Mouse (Mus musculus): ENCODE measurements around the gene Xlr5b. TPM values are rescaled to one million over a fixed set of nuclear protein-coding genes. Genes with fewer than 3 reads are reported as not detected.
"Not testable (repeated sequence)": the region's sequence is repeated elsewhere in the genome, so short reads cannot be mapped to it uniquely, and the experiment has no call there.

Gene Xlr5b
- not detected for total RNA-seq (2021)
- long read RNA-seq = 0 reads

DNA sequence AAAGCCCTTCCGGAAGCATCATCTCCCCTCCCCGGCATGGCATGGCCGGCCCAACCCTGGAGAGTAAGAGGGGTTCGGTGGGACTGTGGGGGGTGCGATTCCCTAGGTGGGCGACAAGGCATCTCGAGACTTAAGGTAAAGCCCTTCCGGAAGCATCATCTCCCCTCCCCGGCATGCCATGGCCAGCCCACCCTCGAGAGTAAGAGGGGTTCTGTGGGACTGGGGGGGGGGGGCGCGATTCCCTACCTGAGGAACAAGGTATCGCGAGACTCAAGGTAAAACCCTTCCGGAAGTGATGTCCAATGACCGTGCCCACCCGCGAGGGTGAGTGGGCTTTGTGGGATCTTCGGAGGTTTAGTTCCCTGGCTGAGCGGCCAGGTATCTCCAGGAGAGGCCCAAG lies at the start of gene Xlr5b:
Gene Xlr5b (plus strand): TSS at position 301 of the 400 bp plus-strand sequence.
- not testable (repeated sequence) for DNase-seq (ENCODE audit: low spot score in 2 of 2)

DNA sequence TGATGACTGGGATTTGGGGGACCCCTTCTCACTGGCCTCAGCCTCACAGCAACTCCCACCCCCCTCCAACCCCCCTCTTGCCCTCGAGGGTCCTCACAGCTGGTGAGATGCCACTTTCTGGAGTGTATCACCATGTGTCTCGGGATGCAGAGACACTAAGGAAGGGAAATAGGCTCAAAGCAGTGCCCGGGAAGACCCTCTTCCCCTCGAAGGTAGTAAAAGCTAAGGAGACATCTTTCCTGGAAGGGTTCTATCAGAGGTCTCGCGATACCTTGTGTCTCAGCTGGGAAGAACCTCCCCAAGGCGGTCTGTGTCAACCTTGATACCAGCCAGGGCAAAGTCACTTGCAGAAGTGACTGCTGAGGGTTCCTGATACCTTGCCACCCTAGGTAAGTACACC lies 31.8 kb upstream of the Xlr5b start, which contains the start of gene Gm14685:
Gene Gm14685 (plus strand): TSS at position 301 of the 400 bp plus-strand sequence.
- not testable (repeated sequence) for DNase-seq (ENCODE audit: low spot score in 2 of 2)

DNA sequence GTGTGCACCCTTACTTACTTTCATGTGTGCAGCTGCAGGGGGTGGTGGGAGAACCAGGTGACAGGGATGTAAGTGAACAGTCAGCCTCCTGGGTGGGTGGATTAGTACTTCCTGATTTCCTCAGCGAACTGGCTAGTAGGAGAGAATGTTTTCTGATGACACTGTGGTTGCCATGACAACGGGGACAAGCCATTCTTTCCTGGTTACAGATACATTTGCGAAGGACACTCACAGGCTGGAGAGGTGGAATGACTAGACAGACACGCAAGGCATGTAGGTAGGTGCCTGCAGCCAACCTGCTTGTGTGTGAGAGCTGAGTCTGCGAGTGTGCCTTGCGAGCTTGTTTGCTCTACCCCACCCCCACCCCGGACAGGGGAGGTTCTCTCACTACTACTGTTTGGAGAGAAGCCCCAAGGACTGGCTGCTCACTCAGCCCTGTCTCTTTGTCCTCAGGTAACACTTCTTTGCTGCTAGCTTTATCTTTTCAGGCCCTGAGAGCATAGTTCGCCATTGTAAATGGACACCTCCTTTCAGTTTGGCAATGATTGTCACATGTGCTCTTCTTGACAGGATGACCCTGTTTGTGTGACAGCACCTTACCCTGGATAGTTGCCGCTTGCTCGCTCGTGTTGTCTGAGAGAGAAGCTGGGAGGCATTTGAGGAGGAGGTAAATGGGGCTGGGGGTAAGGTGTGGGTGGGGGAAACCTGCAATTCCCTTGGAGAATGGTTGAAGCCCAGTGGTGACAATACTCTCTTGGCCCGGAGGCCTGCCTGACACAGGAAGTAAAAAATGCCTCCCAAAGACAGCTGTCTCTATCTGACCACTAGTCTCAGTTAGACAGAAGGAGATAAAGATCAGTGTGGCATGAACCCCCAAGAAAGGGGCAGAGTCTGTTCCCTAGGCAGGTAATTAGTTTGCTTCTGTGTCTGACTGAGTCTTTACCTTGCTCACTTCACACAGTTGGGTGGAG lies 25.5 kb upstream of the Xlr5b start:
- DNase-seq (ENCODE audit: low spot score in 2 of 2) = not testable (repeated sequence)

DNA sequence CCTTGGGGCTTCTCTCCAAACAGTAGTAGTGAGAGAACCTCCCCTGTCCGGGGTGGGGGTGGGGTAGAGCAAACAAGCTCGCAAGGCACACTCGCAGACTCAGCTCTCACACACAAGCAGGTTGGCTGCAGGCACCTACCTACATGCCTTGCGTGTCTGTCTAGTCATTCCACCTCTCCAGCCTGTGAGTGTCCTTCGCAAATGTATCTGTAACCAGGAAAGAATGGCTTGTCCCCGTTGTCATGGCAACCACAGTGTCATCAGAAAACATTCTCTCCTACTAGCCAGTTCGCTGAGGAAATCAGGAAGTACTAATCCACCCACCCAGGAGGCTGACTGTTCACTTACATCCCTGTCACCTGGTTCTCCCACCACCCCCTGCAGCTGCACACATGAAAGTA lies 5.4 kb upstream of the Xlr5b start:
- DNase-seq (ENCODE audit: low spot score in 2 of 2) = not testable (repeated sequence)

DNA sequence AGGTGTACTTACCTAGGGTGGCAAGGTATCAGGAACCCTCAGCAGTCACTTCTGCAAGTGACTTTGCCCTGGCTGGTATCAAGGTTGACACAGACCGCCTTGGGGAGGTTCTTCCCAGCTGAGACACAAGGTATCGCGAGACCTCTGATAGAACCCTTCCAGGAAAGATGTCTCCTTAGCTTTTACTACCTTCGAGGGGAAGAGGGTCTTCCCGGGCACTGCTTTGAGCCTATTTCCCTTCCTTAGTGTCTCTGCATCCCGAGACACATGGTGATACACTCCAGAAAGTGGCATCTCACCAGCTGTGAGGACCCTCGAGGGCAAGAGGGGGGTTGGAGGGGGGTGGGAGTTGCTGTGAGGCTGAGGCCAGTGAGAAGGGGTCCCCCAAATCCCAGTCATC lies 754 bp downstream of the Xlr5b start, which contains the start of gene DXBay18:
Gene DXBay18 (minus strand): TSS at position 101 of the 400 bp plus-strand sequence.
- DNase-seq (ENCODE audit: low spot score in 2 of 2) = not testable (repeated sequence)

DNA sequence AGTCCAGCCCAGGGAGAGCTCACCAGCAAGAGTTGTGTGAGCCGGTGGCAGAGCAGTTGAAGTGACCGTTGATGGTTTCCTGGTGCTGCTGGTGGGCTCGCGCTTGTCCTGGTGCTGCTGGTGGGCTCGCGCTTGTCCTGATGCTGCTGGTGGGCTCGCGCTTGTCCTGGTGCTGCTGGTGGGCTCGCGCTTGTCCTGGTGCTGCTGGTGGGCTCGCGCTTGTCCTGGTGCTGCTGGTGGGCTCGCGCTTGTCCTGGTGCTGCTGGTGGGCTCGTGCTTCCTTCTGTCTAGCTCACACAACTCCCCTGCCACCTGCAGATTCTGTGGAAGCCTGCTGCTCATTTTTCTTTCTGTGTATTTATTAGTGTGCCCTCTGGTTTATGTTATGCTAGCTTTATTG lies 28.3 kb downstream of the Xlr5b start, which contains the start of gene Spin2d:
Gene Spin2d (minus strand): TSS at position 101 of the 400 bp plus-strand sequence.
- not testable (repeated sequence) for DNase-seq (ENCODE audit: low spot score in 2 of 2)

DNA sequence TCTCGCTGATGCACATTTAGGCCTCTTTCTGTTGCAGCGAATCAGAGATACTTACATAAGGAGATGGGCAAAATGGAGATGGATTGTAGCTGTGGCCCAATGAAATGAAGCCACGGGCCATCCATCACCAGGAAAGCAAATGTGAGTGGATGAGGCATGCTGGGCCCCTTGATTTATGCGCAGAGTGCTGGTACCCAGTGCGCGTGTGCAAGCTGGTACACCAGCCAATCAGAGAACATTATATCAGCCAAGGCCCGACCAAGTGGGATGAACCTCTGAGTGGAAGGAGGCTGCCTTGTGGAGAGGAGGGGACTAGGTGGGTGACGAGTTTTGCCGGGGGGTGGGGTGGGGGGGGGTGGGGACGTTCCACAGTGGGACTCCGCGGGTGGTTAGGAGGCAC lies 43.3 kb downstream of the Xlr5b start, which contains the start of gene Xlr3b:
Gene Xlr3b (plus strand): TSS at position 274 of the 400 bp plus-strand sequence.
- not testable (repeated sequence) for DNase-seq (ENCODE audit: low spot score in 2 of 2)

Other genes starting within 250 kb of the Xlr5b start
- gene Cetn2, start 230.4 kb upstream of the Xlr5b start, total RNA-seq (2021) = 10 to 100 TPM; 49.7 to 50.1 TPM
- 10 to 100 TPM; 51.7 to 52.8 TPM for gene Nsdhl, start 230.2 kb upstream of the Xlr5b start, total RNA-seq (2021)
- gene Zfp185, start 161.5 kb upstream of the Xlr5b start, total RNA-seq (2021) = 1 to 10 TPM; 1.0 to 1.7 TPM
- under 1 TPM; 0.65 to 0.80 TPM for gene Pnma5, start 111.7 kb upstream of the Xlr5b start, total RNA-seq (2021)
- gene Pnma3, start 84.0 kb upstream of the Xlr5b start, total RNA-seq (2021) = 10 to 100 TPM; 25.5 to 28.1 TPM
- gene Xlr4a, start 66.3 kb upstream of the Xlr5b start, total RNA-seq (2021) = under 1 TPM in 1 of 2 experiments, not detected in 1; 0.32 TPM
- gene Xlr3a, start 51.7 kb upstream of the Xlr5b start, total RNA-seq (2021) = under 1 TPM; 0.62 to 0.80 TPM
- gene Gm14685, start 31.7 kb upstream of the Xlr5b start, total RNA-seq (2021) = 1 to 10 TPM; 1.8 to 2.3 TPM
- 1 to 10 TPM in 1 of 2 experiments, under 1 TPM in 1; 0.48 to 2.1 TPM for gene DXBay18, start 654 bp downstream of the Xlr5b start, total RNA-seq (2021)
- gene Spin2d, start 28.2 kb downstream of the Xlr5b start, total RNA-seq (2021) = not detected
- 1 to 10 TPM; 4.1 to 7.0 TPM for gene Xlr3b, start 43.4 kb downstream of the Xlr5b start, total RNA-seq (2021)
- under 1 TPM in 1 of 2 experiments, not detected in 1; 0.51 TPM for gene Xlr4b, start 65.5 kb downstream of the Xlr5b start, total RNA-seq (2021)
- gene F8a, start 79.5 kb downstream of the Xlr5b start, total RNA-seq (2021) = 10 to 100 TPM; 13.4 to 15.2 TPM
- gene Xlr4c, start 94.3 kb downstream of the Xlr5b start, total RNA-seq (2021) = not detected
- gene Xlr3c, start 116.6 kb downstream of the Xlr5b start, total RNA-seq (2021) = not detected
- not detected for gene Xlr5a, start 144.2 kb downstream of the Xlr5b start, total RNA-seq (2021)
- gene Xlr5c, start 144.2 kb downstream of the Xlr5b start, total RNA-seq (2021) = not detected
- not detected for gene Gm45015, start 188.0 kb downstream of the Xlr5b start, total RNA-seq (2021)
- gene Zfp275, start 193.8 kb downstream of the Xlr5b start, total RNA-seq (2021) = 10 to 100 TPM; 12.1 to 16.1 TPM
- under 1 TPM; 0.16 to 0.29 TPM for gene Gm18336, start 249.9 kb downstream of the Xlr5b start, total RNA-seq (2021)